Mouse (Mus musculus) right cerebral cortex, postnatal 10 days (tissue): ENCODE measurements around the gene Zdhhc12.
"Not testable (repeated sequence)": the region's sequence is repeated elsewhere in the genome, so short reads cannot be mapped to it uniquely, and the experiment has no call there.

ENCODE experiments used
- DNase-seq, 2 experiments: peaks; one replicate each; pipeline ENCODE4 v3.0.0; 2021; ENCODE audit warnings: low spot score in 2 of 2

Gene Zdhhc12

GRCm38 (mm10) chr2:30093471-30094207 is at the start of gene Zdhhc12:
Zdhhc12 (minus strand) TSS chr2:30093648.
- peak; percentile 96 to 97 for DNase-seq

- not testable (repeated sequence) for DNase-seq
Measured at GRCm38 (mm10) chr2:30140021-30140420, 46.6 kb upstream of the Zdhhc12 start.

- DNase-seq, result no peak
Measured at GRCm38 (mm10) chr2:30136458-30136857, 43.0 kb upstream of the Zdhhc12 start.

GRCm38 (mm10) chr2:30134928-30135620 is 41.6 kb upstream of the Zdhhc12 start:
- no peak for DNase-seq

GRCm38 (mm10) chr2:30134378-30134711 is 40.9 kb upstream of the Zdhhc12 start:
- DNase-seq, result no peak

GRCm38 (mm10) chr2:30133613-30134377 is 40.3 kb upstream of the Zdhhc12 start, which contains the start of gene Tbc1d13:
Tbc1d13 (plus strand) TSS chr2:30133746.
- peak; percentile 98 for DNase-seq

GRCm38 (mm10) chr2:30132801-30133612 is 39.6 kb upstream of the Zdhhc12 start:
- DNase-seq, result no peak

- DNase-seq, result not testable (repeated sequence)
Measured at GRCm38 (mm10) chr2:30131240-30131639, 37.8 kb upstream of the Zdhhc12 start.

GRCm38 (mm10) chr2:30130156-30130555 is 36.7 kb upstream of the Zdhhc12 start:
- no peak for DNase-seq

- no peak for DNase-seq
Measured at GRCm38 (mm10) chr2:30128789-30129188, 35.3 kb upstream of the Zdhhc12 start.

GRCm38 (mm10) chr2:30124472-30125274 is 31.2 kb upstream of the Zdhhc12 start, which contains the start of gene Zer1:
Zer1 (minus strand) TSS chr2:30124585.
- DNase-seq, result peak; percentile 97

- peak; percentile 39 to 48 for DNase-seq
Measured at GRCm38 (mm10) chr2:30123729-30124471, 30.5 kb upstream of the Zdhhc12 start.

- DNase-seq, result no peak
Measured at GRCm38 (mm10) chr2:30122766-30123165, 29.3 kb upstream of the Zdhhc12 start.

GRCm38 (mm10) chr2:30120269-30120668 is 26.8 kb upstream of the Zdhhc12 start:
- no peak for DNase-seq

GRCm38 (mm10) chr2:30119641-30120051 is 26.2 kb upstream of the Zdhhc12 start:
- peak; percentile 75 to 82 for DNase-seq

- no peak for DNase-seq
Measured at GRCm38 (mm10) chr2:30112564-30112963, 19.1 kb upstream of the Zdhhc12 start.

- no peak for DNase-seq
Measured at GRCm38 (mm10) chr2:30111500-30111899, 18.1 kb upstream of the Zdhhc12 start.

GRCm38 (mm10) chr2:30108260-30108659 is 14.8 kb upstream of the Zdhhc12 start:
- no peak for DNase-seq

GRCm38 (mm10) chr2:30107646-30108045 is 14.2 kb upstream of the Zdhhc12 start:
- DNase-seq, result no peak

GRCm38 (mm10) chr2:30106364-30106763 is 12.9 kb upstream of the Zdhhc12 start:
- peak in 1 of 2 experiments; percentile 54 for DNase-seq
